Mouse (Mus musculus): ENCODE data around the gene Col11a2.

Gene Col11a2

GRCm38 (mm10) chr17:34104804-34105203, 65.6 kb downstream of the Col11a2 start:
- DNase-seq (ENCODE audit: inconsistent ontology term), result no peak

GRCm38 (mm10) chr17:34106555-34106954, 67.3 kb downstream of the Col11a2 start:
- no peak for DNase-seq (ENCODE audit: inconsistent ontology term)

- no peak for DNase-seq (ENCODE audit: inconsistent ontology term)
Measured at GRCm38 (mm10) chr17:34107109-34107867, 68.1 kb downstream of the Col11a2 start.

GRCm38 (mm10) chr17:34108460-34108859, 69.2 kb downstream of the Col11a2 start:
- no peak for DNase-seq (ENCODE audit: inconsistent ontology term)

- DNase-seq (ENCODE audit: inconsistent ontology term), result peak; percentile 17
Measured at GRCm38 (mm10) chr17:34109038-34109805, 70.0 kb downstream of the Col11a2 start.

GRCm38 (mm10) chr17:34109806-34110195, 70.6 kb downstream of the Col11a2 start:
- peak; percentile 17 for DNase-seq (ENCODE audit: inconsistent ontology term)

- DNase-seq (ENCODE audit: inconsistent ontology term), result no peak
Measured at GRCm38 (mm10) chr17:34110309-34110708, 71.1 kb downstream of the Col11a2 start.

- no peak for DNase-seq (ENCODE audit: inconsistent ontology term)
Measured at GRCm38 (mm10) chr17:34114114-34114513, 74.9 kb downstream of the Col11a2 start.
